Comparison of ENCODE assay signal across 19 mouse cellular contexts in genomic region chr14:79444601-79445000, GRCm38 (mm10). TPM values are rescaled to one million over a fixed set of nuclear protein-coding genes. Genes with fewer than 3 reads are reported as not detected.
DNase-seq lines count a peak whose midpoint lies in the region; ATAC-seq lines count a peak whose summit lies in the region.
"Had no signal": no experiment of that assay in that cellular context is flagged by ENCODE, and none has a peak within 500 bp of the region (broad histone marks: within the 10 kb centered on the region; RNA-seq: fewer than 3 reads in every experiment).

No protein-coding gene starts in this region.

- H3K9ac ChIP-seq in neural tube, embryonic 12.5 days = no peak overlapping the region
- no peak overlapping the region for H3K9ac ChIP-seq in hindbrain, embryonic 12.5 days
- no peak overlapping the region for H3K9ac ChIP-seq in midbrain, embryonic 12.5 days (replicated peaks)
- no peak overlapping the region for H3K9ac ChIP-seq in neural tube, embryonic 15.5 days (replicated peaks)
- H3K9ac ChIP-seq: embryonic facial prominence, embryonic 15.5 days; lung, embryonic 14.5 days had no signal

- DNase-seq in neural tube, embryonic 10.5 days (ENCODE audit: extremely low spot score, low spot score) = no peak
- no peak for DNase-seq in cerebellum, postnatal 25 days
- DNase-seq in right cerebral cortex, adult 18-20 months = no peak
- DNase-seq: adrenal gland, postnatal 25 days; cerebellum, adult 8-10 months; gastrocnemius, postnatal 10 days; heart, adult 2 months; kidney, adult 9 months; lung, embryonic 14.5 days; lung, postnatal 4 days; spleen, adult 18-20 months had no signal

- no peaks in the 10 kb centered on the region for H3K36me3 ChIP-seq in neural tube, embryonic 12.5 days
- no peaks in the 10 kb centered on the region for H3K36me3 ChIP-seq in hindbrain, embryonic 12.5 days
- no peaks in the 10 kb centered on the region for H3K36me3 ChIP-seq in midbrain, embryonic 12.5 days
- H3K36me3 ChIP-seq in neural tube, embryonic 15.5 days = no peaks in the 10 kb centered on the region
- H3K36me3 ChIP-seq: embryonic facial prominence, embryonic 15.5 days; limb, embryonic 10.5 days had no signal

- ATAC-seq in neural tube, embryonic 12.5 days (ENCODE audit: low FRiP score, low read depth) = peak; percentile 31; the same call in 1 of the 2 replicates
- peak; percentile 51 for ATAC-seq in hindbrain, embryonic 12.5 days (ENCODE audit: low FRiP score)
- ATAC-seq in midbrain, embryonic 12.5 days (ENCODE audit: low FRiP score, low read depth) = peak; percentile 38
- peak; percentile 5 for ATAC-seq in neural tube, embryonic 15.5 days (ENCODE audit: low FRiP score)
- ATAC-seq in megakaryocyte, adult 5-6 weeks (ENCODE audit: poor library complexity, severe bottlenecking) = no peak

- WGBS in neural tube, embryonic 12.5 days = 85% methylated on average over 9 of the region's 9 CpGs
- WGBS in hindbrain, embryonic 12.5 days = 81% methylated on average over 9 of the region's 9 CpGs
- 79% methylated on average over 9 of the region's 9 CpGs for WGBS in midbrain, embryonic 12.5 days
- 64% methylated on average over 9 of the region's 9 CpGs for WGBS in neural tube, embryonic 15.5 days

- no peaks in the 10 kb centered on the region for H3K27me3 ChIP-seq in neural tube, embryonic 12.5 days (replicated peaks)
- H3K27me3 ChIP-seq in hindbrain, embryonic 12.5 days = no peaks in the 10 kb centered on the region
- H3K27me3 ChIP-seq in midbrain, embryonic 12.5 days = peaks cover 3% of the 10 kb centered on the region; the same call in 1 of the 2 replicates
- H3K27me3 ChIP-seq in neural tube, embryonic 15.5 days (replicated peaks) = no peaks in the 10 kb centered on the region
- H3K27me3 ChIP-seq: embryonic facial prominence, embryonic 15.5 days had no signal

- H3K9me3 ChIP-seq in neural tube, embryonic 12.5 days = no peaks in the 10 kb centered on the region
- H3K9me3 ChIP-seq in hindbrain, embryonic 12.5 days (replicated peaks) = 0 out of 2 replicates have a peak, but pooled peaks cover 3% of the 10 kb centered on the region
- H3K9me3 ChIP-seq in midbrain, embryonic 12.5 days = no peaks in the 10 kb centered on the region
- H3K9me3 ChIP-seq in neural tube, embryonic 15.5 days (replicated peaks) = no peaks in the 10 kb centered on the region
- H3K9me3 ChIP-seq: embryonic facial prominence, embryonic 15.5 days; limb, embryonic 10.5 days had no signal

- H3K4me1 ChIP-seq in neural tube, embryonic 12.5 days = no peaks in the 10 kb centered on the region; the same call in 1 of the 2 replicates
- H3K4me1 ChIP-seq in hindbrain, embryonic 12.5 days = peaks cover 12% of the 10 kb centered on the region
- H3K4me1 ChIP-seq in midbrain, embryonic 12.5 days = peaks cover 19% of the 10 kb centered on the region
- H3K4me1 ChIP-seq in neural tube, embryonic 15.5 days = peaks cover 12% of the 10 kb centered on the region
- H3K4me1 ChIP-seq: embryonic facial prominence, embryonic 15.5 days; limb, embryonic 10.5 days had no signal

- H3K4me3 ChIP-seq in neural tube, embryonic 12.5 days = no peak overlapping the region
- H3K4me3 ChIP-seq in hindbrain, embryonic 12.5 days = no peak overlapping the region
- peak overlapping the region; percentile 29; the same call in 1 of the 2 replicates for H3K4me3 ChIP-seq in midbrain, embryonic 12.5 days
- peak overlapping the region; percentile 26; the same call in 1 of the 2 replicates for H3K4me3 ChIP-seq in neural tube, embryonic 15.5 days (replicated peaks)
- H3K4me3 ChIP-seq: embryonic facial prominence, embryonic 15.5 days; heart, adult 2 months; limb, embryonic 10.5 days had no signal

- H3K4me2 ChIP-seq in neural tube, embryonic 12.5 days (replicated peaks) = peak overlapping the region; percentile 48
- peak overlapping the region; percentile 43 for H3K4me2 ChIP-seq in hindbrain, embryonic 12.5 days (replicated peaks)
- H3K4me2 ChIP-seq in midbrain, embryonic 12.5 days (replicated peaks) = peak overlapping the region; percentile 54
- H3K4me2 ChIP-seq in neural tube, embryonic 15.5 days = peak overlapping the region; percentile 53
- H3K4me2 ChIP-seq: embryonic facial prominence, embryonic 15.5 days; liver, embryonic 11.5 days; lung, embryonic 14.5 days had no signal

- no peak overlapping the region for H3K27ac ChIP-seq in neural tube, embryonic 12.5 days
- no peak overlapping the region; the same call in 1 of the 2 replicates for H3K27ac ChIP-seq in hindbrain, embryonic 12.5 days
- peak overlapping the region; percentile 80 for H3K27ac ChIP-seq in midbrain, embryonic 12.5 days (replicated peaks)
- peak overlapping the region; percentile 80 for H3K27ac ChIP-seq in neural tube, embryonic 15.5 days (replicated peaks)
- H3K27ac ChIP-seq: embryonic facial prominence, embryonic 15.5 days; heart, adult 2 months; limb, embryonic 10.5 days had no signal

RNA-seq across cellular contexts. Expression of gene Kbtbd6, which starts 7.0 kb away (rescaled TPM):
- polyA plus RNA-seq in neural tube, embryonic 12.5 days (2016; fragmentation: Nextera tagmentation; extraction: Ambion mirVana) = 2.9 and 4.2 TPM in 2 replicates
- polyA plus RNA-seq in hindbrain, embryonic 12.5 days (2016; fragmentation: Nextera tagmentation; extraction: Ambion mirVana) = 3.1 and 4.5 TPM in 2 replicates
- polyA plus RNA-seq in midbrain, embryonic 12.5 days (2016; fragmentation: Nextera tagmentation; extraction: Ambion mirVana) = 5.0 and 5.2 TPM in 2 replicates
- 1.6 and 2.2 TPM in 2 replicates for polyA plus RNA-seq in neural tube, embryonic 15.5 days (2015; fragmentation: Nextera tagmentation; extraction: Ambion mirVana)
- total RNA-seq in megakaryocyte, adult 5-6 weeks (2015) = 6.6 and 8.3 TPM in 2 replicates
- total RNA-seq in megakaryocyte, adult 5-6 weeks (2017) = 7.4 and 8.0 TPM in 2 replicates

RNA-seq across cellular contexts. Expression of gene Kbtbd7, which starts 18.3 kb away (rescaled TPM):
- 17.7 and 20.5 TPM in 2 replicates for polyA plus RNA-seq in neural tube, embryonic 12.5 days (2016; fragmentation: Nextera tagmentation; extraction: Ambion mirVana)
- 22.6 and 23.1 TPM in 2 replicates for polyA plus RNA-seq in hindbrain, embryonic 12.5 days (2016; fragmentation: Nextera tagmentation; extraction: Ambion mirVana)
- 19.0 and 22.8 TPM in 2 replicates for polyA plus RNA-seq in midbrain, embryonic 12.5 days (2016; fragmentation: Nextera tagmentation; extraction: Ambion mirVana)
- 16.3 and 17.6 TPM in 2 replicates for polyA plus RNA-seq in neural tube, embryonic 15.5 days (2015; fragmentation: Nextera tagmentation; extraction: Ambion mirVana)
- 24.5 and 26.7 TPM in 2 replicates for total RNA-seq in megakaryocyte, adult 5-6 weeks (2015)
- total RNA-seq in megakaryocyte, adult 5-6 weeks (2017) = 20.5 and 23.0 TPM in 2 replicates

RNA-seq across cellular contexts. Expression of gene Elf1, which starts 36.4 kb away (rescaled TPM):
- polyA plus RNA-seq in neural tube, embryonic 12.5 days (2016; fragmentation: Nextera tagmentation; extraction: Ambion mirVana) = 8.0 TPM in 2 replicates
- 9.6 and 10.3 TPM in 2 replicates for polyA plus RNA-seq in hindbrain, embryonic 12.5 days (2016; fragmentation: Nextera tagmentation; extraction: Ambion mirVana)
- polyA plus RNA-seq in midbrain, embryonic 12.5 days (2016; fragmentation: Nextera tagmentation; extraction: Ambion mirVana) = 7.1 and 7.4 TPM in 2 replicates
- polyA plus RNA-seq in neural tube, embryonic 15.5 days (2015; fragmentation: Nextera tagmentation; extraction: Ambion mirVana) = 2.5 and 9.7 TPM in 2 replicates
- 66.4 and 69.3 TPM in 2 replicates for total RNA-seq in megakaryocyte, adult 5-6 weeks (2015)
- total RNA-seq in megakaryocyte, adult 5-6 weeks (2017) = 138 and 142 TPM in 2 replicates

RNA-seq across cellular contexts. Expression of gene Wbp4, which starts 36.7 kb away (rescaled TPM):
- 49.4 and 53.3 TPM in 2 replicates for polyA plus RNA-seq in neural tube, embryonic 12.5 days (2016; fragmentation: Nextera tagmentation; extraction: Ambion mirVana)
- 51.1 and 53.2 TPM in 2 replicates for polyA plus RNA-seq in hindbrain, embryonic 12.5 days (2016; fragmentation: Nextera tagmentation; extraction: Ambion mirVana)
- 49.7 and 55.1 TPM in 2 replicates for polyA plus RNA-seq in midbrain, embryonic 12.5 days (2016; fragmentation: Nextera tagmentation; extraction: Ambion mirVana)
- 40.0 and 41.8 TPM in 2 replicates for polyA plus RNA-seq in neural tube, embryonic 15.5 days (2015; fragmentation: Nextera tagmentation; extraction: Ambion mirVana)
- total RNA-seq in megakaryocyte, adult 5-6 weeks (2015) = 31.4 and 38.6 TPM in 2 replicates
- total RNA-seq in megakaryocyte, adult 5-6 weeks (2017) = 72.6 and 75.8 TPM in 2 replicates

RNA-seq across cellular contexts. Expression of gene Mtrf1, which starts 47.0 kb away (rescaled TPM):
- polyA plus RNA-seq in neural tube, embryonic 12.5 days (2016; fragmentation: Nextera tagmentation; extraction: Ambion mirVana) = 9.5 and 12.0 TPM in 2 replicates
- 9.8 and 11.1 TPM in 2 replicates for polyA plus RNA-seq in hindbrain, embryonic 12.5 days (2016; fragmentation: Nextera tagmentation; extraction: Ambion mirVana)
- polyA plus RNA-seq in midbrain, embryonic 12.5 days (2016; fragmentation: Nextera tagmentation; extraction: Ambion mirVana) = 9.7 and 11.0 TPM in 2 replicates
- polyA plus RNA-seq in neural tube, embryonic 15.5 days (2015; fragmentation: Nextera tagmentation; extraction: Ambion mirVana) = 12.2 and 12.8 TPM in 2 replicates
- 4.6 and 6.5 TPM in 2 replicates for total RNA-seq in megakaryocyte, adult 5-6 weeks (2015)
- total RNA-seq in megakaryocyte, adult 5-6 weeks (2017) = 12.6 and 13.7 TPM in 2 replicates

Comparison
In these comparisons a context has a peak if more than half of its experiments do, and no peak if none do; other contexts are left out.
1. H3K27ac ChIP-seq: peak in midbrain, embryonic 12.5 days (single experiment) and neural tube, embryonic 15.5 days (single experiment); none in neural tube, embryonic 12.5 days (single experiment) and hindbrain, embryonic 12.5 days (single experiment).
2. H3K4me3 ChIP-seq: peak in midbrain, embryonic 12.5 days (single experiment) and neural tube, embryonic 15.5 days (single experiment); none in neural tube, embryonic 12.5 days (single experiment) and hindbrain, embryonic 12.5 days (single experiment).
3. Peak in every context shown above with its lines, with median percentiles within 50 percentile points of each other: H3K4me2 ChIP-seq.